Comparison of ENCODE assay signal across 31 mouse cellular contexts in the genomic region with DNA sequence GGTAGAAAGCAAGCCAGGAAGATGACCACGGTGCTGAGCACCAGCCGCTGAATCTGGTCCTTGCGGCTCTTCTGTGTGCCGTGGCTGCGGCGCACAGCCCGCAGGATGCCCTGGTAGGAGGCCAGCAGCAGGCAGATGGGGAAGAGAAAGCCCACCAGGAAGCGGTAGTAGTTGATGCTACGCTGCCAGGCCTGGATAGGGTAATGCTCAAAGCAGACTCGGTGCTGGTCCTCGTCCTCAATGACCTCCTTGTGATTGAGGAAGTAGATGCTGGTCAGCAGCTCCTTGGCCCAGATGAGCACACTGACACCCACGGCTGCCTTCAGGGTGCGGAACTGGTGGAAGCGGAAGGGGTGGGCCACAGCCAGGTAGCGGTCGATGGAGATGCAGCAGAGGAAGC. TPM values are rescaled to one million over a fixed set of nuclear protein-coding genes. Genes with fewer than 3 reads are reported as not detected.
DNase-seq lines count a peak whose midpoint lies in the region; ATAC-seq and TF ChIP-seq lines count a peak whose summit lies in the region.
"Had no signal": no experiment of that assay in that cellular context is flagged by ENCODE, and none has a peak within 500 bp of the region (broad histone marks: within the 10 kb centered on the region; RNA-seq: fewer than 3 reads in every experiment).

No protein-coding gene starts in this region.

- H3K4me3 ChIP-seq in forebrain, embryonic 10.5 days, result no peak overlapping the region
- H3K4me3 ChIP-seq in forebrain, embryonic 12.5 days (replicated peaks), result no peak overlapping the region
- no peak overlapping the region for H3K4me3 ChIP-seq in cerebellum, adult 2 months (replicated peaks; ENCODE audit: insufficient read depth, low read depth, low read length)
- no peak overlapping the region for H3K4me3 ChIP-seq in stomach, postnatal 0 days (ENCODE audit: low read depth, low read length)
- H3K4me3 ChIP-seq: erythroblast, embryonic 14.5 days; heart, embryonic 13.5 days; limb, embryonic 10.5 days; limb, embryonic 15.5 days; lung, embryonic 15.5 days; megakaryocyte, embryonic 14.5 days; midbrain, embryonic 12.5 days had no signal

- no peak for DNase-seq in forebrain, embryonic 10.5 days (ENCODE audit: extremely low spot score, low spot score)
- peak; percentile 38 for DNase-seq in lung, postnatal 36 days
- no peak for DNase-seq in lung, postnatal 14 days
- no peak for DNase-seq in natural killer cell, adult 2 months (ENCODE audit: low spot score in 2 of 2)
- no peak for DNase-seq in cerebellum, adult 2 months
- DNase-seq in stomach, postnatal 0 days (ENCODE audit: low spot score), result no peak
- DNase-seq: adrenal gland, postnatal 14 days; cerebellum, adult 11-12 months; gastrocnemius, postnatal 36 days; heart, postnatal 10 days; kidney, adult 18-20 months; kidney, postnatal 36 days; layer of hippocampus, postnatal 36 days; right cerebral cortex, adult 18-20 months; spleen, adult 18-20 months; thymus, adult 2 months; thymus, postnatal 36 days had no signal

- no peaks in the 10 kb centered on the region for H3K36me3 ChIP-seq in forebrain, embryonic 10.5 days (replicated peaks)
- H3K36me3 ChIP-seq in forebrain, embryonic 12.5 days (replicated peaks), result no peaks in the 10 kb centered on the region
- no peaks in the 10 kb centered on the region for H3K36me3 ChIP-seq in stomach, postnatal 0 days (ENCODE audit: control insufficient read depth, insufficient read depth, low read length)
- H3K36me3 ChIP-seq: G1E; heart, embryonic 13.5 days; limb, embryonic 10.5 days; limb, embryonic 15.5 days; lung, embryonic 15.5 days; midbrain, embryonic 12.5 days had no signal

- no peak for TF ChIP-seq POLR2A in cerebellum, adult 2 months (IDR thresholded peaks at IDR 0.05; ENCODE audit: borderline replicate concordance, insufficient read depth, low read length)

- WGBS in forebrain, embryonic 10.5 days, result 95% methylated on average over 16 of the region's 16 CpGs
- WGBS in forebrain, embryonic 12.5 days, result 93% methylated on average over 16 of the region's 16 CpGs
- 44% methylated on average over 16 of the region's 16 CpGs for WGBS in cerebellum, adult 2 months
- WGBS in stomach, postnatal 0 days, result 92% methylated on average over 16 of the region's 16 CpGs

- H3K9me3 ChIP-seq in forebrain, embryonic 10.5 days, result no peaks in the 10 kb centered on the region
- no peaks in the 10 kb centered on the region for H3K9me3 ChIP-seq in forebrain, embryonic 12.5 days
- no peaks in the 10 kb centered on the region for H3K9me3 ChIP-seq in stomach, postnatal 0 days (ENCODE audit: control insufficient read depth, low read length)
- H3K9me3 ChIP-seq: G1E; heart, embryonic 13.5 days; limb, embryonic 10.5 days; limb, embryonic 15.5 days; lung, embryonic 15.5 days; megakaryocyte, embryonic 14.5 days; midbrain, embryonic 12.5 days had no signal

- no peaks in the 10 kb centered on the region for H3K27me3 ChIP-seq in forebrain, embryonic 10.5 days (ENCODE audit: poor library complexity, severe bottlenecking)
- H3K27me3 ChIP-seq in forebrain, embryonic 12.5 days, result no peaks in the 10 kb centered on the region
- H3K27me3 ChIP-seq in cerebellum, adult 2 months (ENCODE audit: control insufficient read depth, insufficient read depth, low read length), result no peaks in the 10 kb centered on the region
- no peaks in the 10 kb centered on the region for H3K27me3 ChIP-seq in stomach, postnatal 0 days (ENCODE audit: control insufficient read depth, insufficient read depth, low read length)
- H3K27me3 ChIP-seq: CH12.LX; heart, embryonic 13.5 days; limb, embryonic 15.5 days; lung, embryonic 15.5 days; midbrain, embryonic 12.5 days had no signal

- H3K4me1 ChIP-seq in forebrain, embryonic 10.5 days, result no peaks in the 10 kb centered on the region
- no peaks in the 10 kb centered on the region for H3K4me1 ChIP-seq in forebrain, embryonic 12.5 days
- H3K4me1 ChIP-seq in cerebellum, adult 2 months (ENCODE audit: control insufficient read depth, insufficient read depth, low read length), result peaks cover 13% of the 10 kb centered on the region
- H3K4me1 ChIP-seq in stomach, postnatal 0 days (replicated peaks; ENCODE audit: control insufficient read depth, insufficient read depth), result no peaks in the 10 kb centered on the region
- H3K4me1 ChIP-seq: heart, embryonic 13.5 days; limb, embryonic 10.5 days; limb, embryonic 15.5 days; lung, embryonic 15.5 days; midbrain, embryonic 12.5 days had no signal

- H3K27ac ChIP-seq in forebrain, embryonic 10.5 days, result 0 out of 2 replicates have a peak overlapping the region, but pooled peaks have one; percentile 5
- H3K27ac ChIP-seq in forebrain, embryonic 12.5 days, result no peak overlapping the region
- H3K27ac ChIP-seq in cerebellum, adult 2 months (ENCODE audit: insufficient read depth, low read length), result no peak overlapping the region
- H3K27ac ChIP-seq in stomach, postnatal 0 days (replicated peaks), result no peak overlapping the region
- H3K27ac ChIP-seq: heart, embryonic 13.5 days; limb, embryonic 10.5 days; limb, embryonic 15.5 days; liver, embryonic 14.5 days; lung, embryonic 15.5 days; midbrain, embryonic 12.5 days had no signal

- ATAC-seq in forebrain, embryonic 12.5 days (ENCODE audit: low FRiP score), result no peak
- ATAC-seq in megakaryocyte progenitor cell, adult 5-6 weeks (replicated peaks; ENCODE audit: poor library complexity), result peak; percentile 70
- no peak for ATAC-seq in stomach, postnatal 0 days (ENCODE audit: low FRiP score, low TSS enrichment)
- ATAC-seq: forebrain, embryonic 14.5 days; hindbrain, embryonic 16.5 days had no signal

- no peak overlapping the region for H3K9ac ChIP-seq in forebrain, embryonic 12.5 days
- no peak overlapping the region for H3K9ac ChIP-seq in stomach, postnatal 0 days (ENCODE audit: low read length)
- H3K9ac ChIP-seq: heart, embryonic 13.5 days; limb, embryonic 15.5 days; liver, embryonic 14.5 days; lung, embryonic 15.5 days; midbrain, embryonic 12.5 days had no signal

- no peak for TF ChIP-seq EP300 in stomach, postnatal 0 days (optimal IDR thresholded peaks at IDR 0.05)

- H3K4me2 ChIP-seq in forebrain, embryonic 12.5 days, result no peak overlapping the region
- no peak overlapping the region for H3K4me2 ChIP-seq in stomach, postnatal 0 days (replicated peaks; ENCODE audit: low read depth)
- H3K4me2 ChIP-seq: heart, embryonic 13.5 days; limb, embryonic 15.5 days; lung, embryonic 15.5 days; midbrain, embryonic 12.5 days had no signal

- no peak for TF ChIP-seq CTCF in cerebellum, adult 2 months (IDR thresholded peaks at IDR 0.05; ENCODE audit: borderline replicate concordance, insufficient read depth, low read depth, low read length)
- TF ChIP-seq CTCF in stomach, postnatal 0 days (IDR thresholded peaks at IDR 0.05; ENCODE audit: low read depth), result no peak

RNA-seq across cellular contexts. Expression of a gene that starts 29.4 kb away (rescaled TPM):
- 0.30 and 0.36 TPM in 2 replicates for polyA plus RNA-seq in forebrain, embryonic 10.5 days (2016; fragmentation: Nextera tagmentation; extraction: Ambion mirVana)
- polyA plus RNA-seq in forebrain, embryonic 12.5 days (2016; fragmentation: Nextera tagmentation; extraction: Ambion mirVana), result 0.22 and 0.26 TPM in 2 replicates
- 0.37 and 0.39 TPM in 2 replicates for total RNA-seq in megakaryocyte progenitor cell, adult 5-6 weeks (2015)
- total RNA-seq in megakaryocyte progenitor cell, adult 5-6 weeks (2017), result 0.08 and 1.1 TPM in 2 replicates
- polyA plus RNA-seq in cerebellum, adult 2 months (2012; rRNA removed), result 24.2 and 24.7 TPM in 2 replicates
- polyA plus RNA-seq in stomach, postnatal 0 days (2015; fragmentation: Nextera tagmentation; extraction: Ambion mirVana), result 0.44 and 0.48 TPM in 2 replicates
- polyA plus RNA-seq: erythroblast, embryonic 14.5 days; G1E had no signal

Comparison
In these comparisons a context has a peak if more than half of its experiments do, and no peak if none do; other contexts are left out.
1. RNA of a gene that starts 29.4 kb away (polyA plus RNA-seq): 24.2 to 24.7 TPM in cerebellum, adult 2 months; 0.44 to 0.48 TPM in stomach, postnatal 0 days, 0.30 to 0.36 TPM in forebrain, embryonic 10.5 days and 0.22 to 0.26 TPM in forebrain, embryonic 12.5 days; every median in the first group is over 10 times any median in the second.